Mouse (Mus musculus) G1E (cell line): Measurements from ENCODE around the gene Pbx1.

ENCODE experiments used
- CTCF ChIP-seq: IDR thresholded peaks from 2 replicates; pipeline ENCODE4 v1.5.1; 2012; ENCODE audit warnings: low read depth, low read length, inconsistent platforms, mixed read lengths
- GATA1 ChIP-seq: IDR thresholded peaks from 2 replicates; pipeline ENCODE4 v1.6.1; 2012; ENCODE audit warnings: borderline replicate concordance, low read length, inconsistent platforms, mixed read lengths
- POLR2AphosphoS5 ChIP-seq: IDR thresholded peaks from 2 replicates; pipeline ENCODE4 v1.6.1; 2012; ENCODE audit warnings: low read depth, low read length, inconsistent platforms; ENCODE audit not compliant: insufficient replicate concordance

GRCm38 (mm10) chr1:168476216-168476897 is 44.3 kb upstream of the Pbx1 start:
- TF ChIP-seq CTCF (no peak), POLR2AphosphoS5 (no peak), GATA1 (no peak)
